In the genomic region with DNA sequence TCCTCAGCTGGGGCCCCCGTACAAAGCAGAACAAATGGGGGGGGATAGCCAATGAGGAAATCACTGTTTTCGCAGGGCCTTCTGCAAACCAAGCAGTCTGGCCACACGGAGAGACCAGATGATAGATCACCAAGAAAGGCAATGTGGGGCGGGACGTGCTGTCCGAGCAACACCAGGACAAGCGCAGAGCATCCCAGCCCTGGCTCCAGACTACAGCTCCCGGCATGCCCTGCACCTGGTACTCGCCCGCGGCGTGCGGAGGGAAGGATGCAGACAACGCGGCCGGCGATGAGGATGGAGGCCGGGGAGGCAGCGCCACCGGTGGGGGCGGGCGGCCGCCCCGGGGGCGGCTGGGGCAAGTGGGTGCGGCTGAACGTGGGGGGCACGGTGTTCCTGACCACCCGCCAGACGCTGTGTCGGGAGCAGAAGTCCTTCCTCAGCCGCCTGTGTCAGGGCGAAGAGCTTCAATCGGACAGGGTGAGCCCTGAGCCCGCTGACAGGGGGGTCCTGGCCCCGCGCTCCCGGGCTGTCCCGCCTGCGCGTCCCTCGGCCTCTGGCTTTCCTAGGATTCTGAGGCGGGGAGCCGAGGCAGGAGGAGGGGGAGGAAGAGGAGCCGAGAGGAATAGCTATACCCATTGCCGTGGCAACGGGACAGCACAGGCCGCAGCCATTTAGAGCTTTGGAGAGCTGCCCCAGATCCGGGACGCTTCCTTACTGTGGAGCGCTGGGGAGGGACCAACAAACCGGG, we compare ENCODE assay signal across 8 mouse cellular contexts. TPM values are rescaled to one million over a fixed set of nuclear protein-coding genes. Genes with fewer than 3 reads are reported as not detected.
DNase-seq lines count a peak whose midpoint lies in the region; ATAC-seq and TF ChIP-seq lines count a peak whose summit lies in the region.

Gene Kctd17, plus strand, starts transcription at position 174 of the 748 bp plus-strand sequence.

- 2% methylated on average over 51 of the region's 52 CpGs for WGBS in bone marrow, adult 2 months
- WGBS in heart, embryonic 13.5 days = 1% methylated on average over 52 of the region's 52 CpGs
- under 1% methylated on average over 50 of the region's 52 CpGs for WGBS in kidney, embryonic 16.5 days
- WGBS in midbrain, embryonic 16.5 days = 2% methylated on average over 45 of the region's 52 CpGs

- H3K4me1 ChIP-seq in bone marrow, adult 2 months (ENCODE audit: control insufficient read depth, insufficient read depth, low read length) = no peaks in the 10 kb centered on the region; the same call in 1 of the 2 replicates
- H3K4me1 ChIP-seq in embryonic fibroblast, embryonic 13.5 days (ENCODE audit: control insufficient read depth, insufficient read depth, low read length) = peaks cover 3% of the 10 kb centered on the region; the same call in 1 of the 2 replicates
- H3K4me1 ChIP-seq in heart, embryonic 13.5 days = peaks cover 17% of the 10 kb centered on the region
- H3K4me1 ChIP-seq in kidney, embryonic 16.5 days (ENCODE audit: insufficient read depth, low read length) = peaks cover 28% of the 10 kb centered on the region
- peaks cover 15% of the 10 kb centered on the region for H3K4me1 ChIP-seq in midbrain, embryonic 16.5 days (ENCODE audit: control insufficient read depth, insufficient read depth, low read length)

- H3K4me2 ChIP-seq in heart, embryonic 13.5 days = peak within 1 kb of the TSS; percentile 76
- H3K4me2 ChIP-seq in kidney, embryonic 16.5 days (replicated peaks; ENCODE audit: low read depth, low read length) = peak within 1 kb of the TSS; percentile 83
- peak within 1 kb of the TSS; percentile 96 for H3K4me2 ChIP-seq in midbrain, embryonic 16.5 days (ENCODE audit: low read length)

- no peak within 1 kb of the TSS for H3K27ac ChIP-seq in bone marrow, adult 2 months (ENCODE audit: control insufficient read depth, insufficient read depth, low read depth, low read length, poor library complexity)
- peak within 1 kb of the TSS; percentile 32; the same call in 1 of the 2 replicates for H3K27ac ChIP-seq in embryonic fibroblast, embryonic 13.5 days (ENCODE audit: insufficient read depth, low read length)
- H3K27ac ChIP-seq in heart, embryonic 13.5 days (replicated peaks) = peak within 1 kb of the TSS; percentile 70
- peak within 1 kb of the TSS; percentile 77 for H3K27ac ChIP-seq in kidney, embryonic 16.5 days (ENCODE audit: low read length)
- H3K27ac ChIP-seq in midbrain, embryonic 16.5 days (ENCODE audit: low read length) = peak within 1 kb of the TSS; percentile 76

- H3ac ChIP-seq in C2C12 (ENCODE audit: control insufficient read depth, insufficient read length, low read depth) = peak within 1 kb of the TSS; percentile 81

- no peak for TF ChIP-seq POLR2A in bone marrow, adult 2 months (IDR thresholded peaks at IDR 0.05; ENCODE audit: borderline replicate concordance, control insufficient read depth, low read depth, low read length)
- TF ChIP-seq POLR2A in embryonic fibroblast, embryonic 13.5 days (IDR thresholded peaks at IDR 0.05; ENCODE audit: low read depth, low read length) = peak; percentile 65; the same call in 1 of the 2 replicates

- H3K79me2 ChIP-seq in C2C12 (ENCODE audit: control insufficient read depth, insufficient read depth) = peaks cover 26% of the 10 kb centered on the region

- peaks cover 20% of the 10 kb centered on the region for H3K27me3 ChIP-seq in C2C12 (ENCODE audit: control insufficient read depth, insufficient read depth, insufficient read length)
- peaks cover 23% of the 10 kb centered on the region for H3K27me3 ChIP-seq in heart, embryonic 13.5 days (replicated peaks)
- H3K27me3 ChIP-seq in kidney, embryonic 16.5 days (ENCODE audit: insufficient read depth, low read length) = no peaks in the 10 kb centered on the region
- no peaks in the 10 kb centered on the region for H3K27me3 ChIP-seq in midbrain, embryonic 16.5 days (ENCODE audit: control insufficient read depth, insufficient read depth, low read depth, low read length)

- H3K4me3 ChIP-seq in C2C12 (ENCODE audit: insufficient read depth, poor library complexity, severe bottlenecking) = peak within 1 kb of the TSS; percentile 85
- H3K4me3 ChIP-seq in bone marrow, adult 2 months (replicated peaks; ENCODE audit: control insufficient read depth, low read depth, low read length) = peak within 1 kb of the TSS; percentile 39
- H3K4me3 ChIP-seq in embryonic fibroblast, embryonic 13.5 days (ENCODE audit: insufficient read depth, low read length) = peak within 1 kb of the TSS; percentile 63
- peak within 1 kb of the TSS; percentile 68 for H3K4me3 ChIP-seq in heart, embryonic 13.5 days
- peak within 1 kb of the TSS; percentile 82 for H3K4me3 ChIP-seq in kidney, embryonic 16.5 days (ENCODE audit: low read length)
- peak within 1 kb of the TSS; percentile 90 for H3K4me3 ChIP-seq in midbrain, embryonic 16.5 days (ENCODE audit: low read depth, low read length)

- peaks cover 11% of the 10 kb centered on the region for H3K79me3 ChIP-seq in C2C12 (ENCODE audit: low read depth)

- peak within 1 kb of the TSS; percentile 78 for H3K9ac ChIP-seq in heart, embryonic 13.5 days
- peak within 1 kb of the TSS; percentile 76 for H3K9ac ChIP-seq in kidney, embryonic 16.5 days (replicated peaks; ENCODE audit: low read length)
- peak within 1 kb of the TSS; percentile 95 for H3K9ac ChIP-seq in midbrain, embryonic 16.5 days (ENCODE audit: low read depth, low read length)

- DNase-seq in liver = peak; percentile 54
- DNase-seq in telencephalon, adult 2 months (ENCODE audit: low read depth, low spot score) = peak; percentile 76

- no peaks in the 10 kb centered on the region for H3K9me3 ChIP-seq in heart, embryonic 13.5 days
- H3K9me3 ChIP-seq in kidney, embryonic 16.5 days (ENCODE audit: low read length) = no peaks in the 10 kb centered on the region
- no peaks in the 10 kb centered on the region for H3K9me3 ChIP-seq in midbrain, embryonic 16.5 days (replicated peaks; ENCODE audit: control insufficient read depth, low read length, poor library complexity, severe bottlenecking)

- no peak for TF ChIP-seq CTCF in C2C12 (IDR thresholded peaks at IDR 0.05; ENCODE audit: control insufficient read depth, insufficient read depth, insufficient read length)
- no peak for TF ChIP-seq CTCF in bone marrow, adult 2 months (IDR thresholded peaks at IDR 0.05; ENCODE audit: control insufficient read depth, insufficient read depth, low read length)
- no peak for TF ChIP-seq CTCF in embryonic fibroblast, embryonic 13.5 days (IDR thresholded peaks at IDR 0.05; ENCODE audit: borderline replicate concordance, insufficient read depth, low read length)

- H3K36me3 ChIP-seq in C2C12 (ENCODE audit: control insufficient read depth, insufficient read depth) = peaks cover 32% of the 10 kb centered on the region
- peaks cover 23% of the 10 kb centered on the region for H3K36me3 ChIP-seq in heart, embryonic 13.5 days
- 0 out of 2 replicates have a peak, but pooled peaks cover 2% of the 10 kb centered on the region for H3K36me3 ChIP-seq in kidney, embryonic 16.5 days (ENCODE audit: insufficient read depth, low read length)
- H3K36me3 ChIP-seq in midbrain, embryonic 16.5 days (ENCODE audit: control insufficient read depth, insufficient read depth, low read length) = peaks cover 7% of the 10 kb centered on the region; the same call in 1 of the 2 replicates

- ATAC-seq in heart, embryonic 13.5 days (ENCODE audit: extremely low read depth, insufficient number of reproducible peaks, low FRiP score, low TSS enrichment) = peak; percentile 43; the same call in 1 of the 2 replicates
- ATAC-seq in kidney, embryonic 16.5 days (ENCODE audit: low FRiP score, low TSS enrichment) = peak; percentile 87
- ATAC-seq in midbrain, embryonic 16.5 days = peak; percentile 93

TF ChIP-seq in C2C12, 6 proteins besides CTCF, POLR2A, EP300 and RAD21:
- TF ChIP-seq MAX (IDR thresholded peaks at IDR 0.05) (peak; percentile 88), MYOG (IDR thresholded peaks at IDR 0.05; ENCODE audit: control insufficient read depth, extremely low read depth, insufficient read length) (no peak)
TF ChIP-seq in C2C12: peak in this region for 1.

RNA-seq across cellular contexts. Expression of gene Kctd17, which starts in this region (rescaled TPM):
- 228 TPM for polyA plus RNA-seq in C2C12 (2012; fragmentation: generic; extraction: Trizol)
- 14.7 and 14.8 TPM in 2 replicates for polyA plus RNA-seq in bone marrow, adult 2 months (2011; ENCODE audit: insufficient read depth, insufficient read length, low replicate concordance, missing spikeins)
- 90.6 and 110 TPM in 2 replicates for polyA plus RNA-seq in embryonic fibroblast, embryonic 13.5 days (2011; ENCODE audit: insufficient read length, low read depth, missing spikeins)
- 22.5 and 23.0 TPM in 2 replicates for polyA plus RNA-seq in heart, embryonic 13.5 days (2015; fragmentation: Nextera tagmentation; extraction: Ambion mirVana)
- polyA plus RNA-seq in kidney, embryonic 16.5 days (2015; fragmentation: Nextera tagmentation; extraction: Ambion mirVana) = 41.5 and 43.1 TPM in 2 replicates
- polyA plus RNA-seq in midbrain, embryonic 16.5 days (2015; fragmentation: Nextera tagmentation; extraction: Ambion mirVana) = 152 and 156 TPM in 2 replicates

Comparison
In these comparisons a context has a peak if more than half of its experiments do, and no peak if none do; other contexts are left out.
1. H3K4me3 ChIP-seq: peak in every context shown above with its lines; median percentile 90 in midbrain, embryonic 16.5 days; 85 in C2C12; 82 in kidney, embryonic 16.5 days; 68 in heart, embryonic 13.5 days; 63 in embryonic fibroblast, embryonic 13.5 days; 39 in bone marrow, adult 2 months.
2. ATAC-seq: peak in every context shown above with its lines; median percentile 93 in midbrain, embryonic 16.5 days; 87 in kidney, embryonic 16.5 days; 43 in heart, embryonic 13.5 days.